In the genomic region with DNA sequence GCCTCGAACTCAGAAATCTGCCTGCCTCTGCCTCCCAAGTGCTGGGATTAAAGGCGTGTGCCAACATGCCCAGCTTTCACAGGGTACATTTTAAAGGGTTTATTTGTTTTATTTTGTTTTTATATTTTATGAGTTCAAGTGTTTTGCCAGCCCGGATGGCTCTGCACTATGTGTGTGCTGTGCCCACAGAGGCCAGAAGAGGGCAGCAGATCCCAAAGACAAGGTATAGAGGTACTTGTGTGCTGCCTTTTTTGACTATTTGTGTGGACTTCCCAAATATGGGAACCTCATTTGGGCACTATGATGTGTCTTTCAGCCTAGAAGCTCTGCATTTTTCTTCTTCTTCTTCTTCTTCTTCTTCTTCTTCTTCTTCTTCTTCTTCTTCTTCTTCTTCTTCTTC, we compare ENCODE assay signal across 16 mouse cellular contexts.
A peak's percentile ranks its signal among the peaks of the same experiment; 100 is the strongest.
DNase-seq lines count a peak whose midpoint lies in the region; ATAC-seq and TF ChIP-seq lines count a peak whose summit lies in the region.
"Had no signal": no experiment of that assay in that cellular context is flagged by ENCODE, and none has a peak within 500 bp of the region (broad histone marks: within the 10 kb centered on the region; RNA-seq: fewer than 3 reads in every experiment).

No protein-coding gene starts in this region.

- TF ChIP-seq CTCF in left cerebral cortex, adult 2 months (IDR thresholded peaks at IDR 0.05): peak; percentile 9

- no peak for ATAC-seq in cerebellum, adult (ENCODE audit: insufficient number of reproducible peaks, low FRiP score, low TSS enrichment)
- no peak for ATAC-seq in erythroblast, adult 5-6 weeks (replicated peaks; ENCODE audit: low FRiP score, poor library complexity, severe bottlenecking)
- ATAC-seq: Patski had no signal

- DNase-seq in cerebellum, postnatal 10 days: peak; percentile 21 to 25
- DNase-seq in left cerebral cortex, adult 2 months (ENCODE audit: extremely low spot score in 1 of 2, low spot score in 2 of 2): no peak
- no peak for DNase-seq in left cerebral cortex, postnatal 14 days (ENCODE audit: low spot score in 2 of 2)
- DNase-seq in thymus, postnatal 25 days: peak; percentile 8
- no peak for DNase-seq in thymus, postnatal 36 days
- no peak for DNase-seq in frontal cortex, postnatal 25 days (ENCODE audit: low spot score in 2 of 2)
- DNase-seq: adrenal gland, adult 2 months; B cell, adult 2 months; cerebellum, adult 9-11 months; lung, postnatal 14 days had no signal

- no peak overlapping the region for H3K4me3 ChIP-seq in left cerebral cortex, adult 2 months
- H3K4me3 ChIP-seq: limb, embryonic 13.5 days; midbrain, embryonic 12.5 days had no signal

- no peak overlapping the region for H3K27ac ChIP-seq in left cerebral cortex, adult 2 months
- H3K27ac ChIP-seq: hindbrain, embryonic 14.5 days; limb, embryonic 13.5 days; midbrain, embryonic 12.5 days had no signal

- intact Hi-C loops in left cerebral cortex, adult 2 months (cut with DNase I): no loop called here
- intact Hi-C loops in left cerebral cortex, postnatal 14 days (cut with DNase I): no loop called here

Comparison
In these comparisons a context has a peak if more than half of its experiments do, and no peak if none do; other contexts are left out.
1. DNase-seq: peak in cerebellum, postnatal 10 days (2 of 2) and thymus, postnatal 25 days (single experiment); none in left cerebral cortex, adult 2 months (0 of 2), left cerebral cortex, postnatal 14 days (0 of 2), thymus, postnatal 36 days (0 of 2) and frontal cortex, postnatal 25 days (0 of 2).